ENCODE assay signal across 23 mouse cellular contexts in the genomic region with DNA sequence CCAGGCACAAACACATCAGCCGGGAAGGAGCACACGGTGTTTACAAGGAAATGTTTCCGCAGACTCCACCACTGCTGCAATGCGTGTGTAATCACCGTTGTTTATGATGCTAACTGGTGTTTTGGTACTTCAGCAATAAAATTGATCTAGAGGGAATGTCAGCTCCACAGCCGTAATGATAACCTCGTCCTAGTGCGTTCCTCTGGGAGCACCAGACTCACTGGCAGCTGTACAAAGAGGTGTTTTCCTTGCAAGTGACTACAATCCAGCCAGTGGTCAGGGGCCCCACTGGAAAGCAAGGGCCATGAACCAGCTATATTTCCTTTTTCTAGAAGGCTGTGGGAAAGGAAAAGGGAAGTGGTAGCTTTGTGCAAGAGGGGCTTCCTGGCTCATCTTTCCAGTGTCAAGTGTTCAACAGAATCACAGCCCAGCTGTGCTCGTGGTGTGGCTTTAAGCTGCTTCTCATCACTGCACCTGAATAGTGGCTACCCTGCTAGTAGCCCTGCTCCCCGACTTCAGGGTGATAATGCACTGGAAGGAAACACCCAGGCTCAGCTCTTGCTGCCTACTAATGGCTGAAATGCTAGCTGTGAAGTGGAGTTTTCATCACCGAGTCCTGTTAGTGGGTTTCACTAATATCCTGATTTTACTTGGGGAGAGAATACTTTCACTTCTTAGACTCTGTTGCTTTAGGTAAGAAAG.
DNase-seq lines count a peak whose midpoint lies in the region; ATAC-seq and TF ChIP-seq lines count a peak whose summit lies in the region.
"Had no signal": no experiment of that assay in that cellular context is flagged by ENCODE, and none has a peak within 500 bp of the region (broad histone marks: within the 10 kb centered on the region; RNA-seq: fewer than 3 reads in every experiment).

No protein-coding gene starts in this region.

- no peak overlapping the region for H3K4me2 ChIP-seq in lung, postnatal 0 days (replicated peaks; ENCODE audit: low read depth, low read length)
- peak overlapping the region; percentile 15 for H3K4me2 ChIP-seq in neural tube, embryonic 15.5 days
- H3K4me2 ChIP-seq: embryonic facial prominence, embryonic 15.5 days; heart, embryonic 12.5 days; hindbrain, embryonic 13.5 days; kidney, embryonic 15.5 days; liver, embryonic 13.5 days; lung, embryonic 15.5 days; stomach, embryonic 15.5 days had no signal

- TF ChIP-seq EP300 in lung, postnatal 0 days (IDR thresholded peaks at IDR 0.05), result no peak

- no peaks in the 10 kb centered on the region for H3K36me3 ChIP-seq in kidney, adult 2 months (ENCODE audit: control insufficient read depth, insufficient read depth, low read length)
- no peaks in the 10 kb centered on the region for H3K36me3 ChIP-seq in lung, postnatal 0 days (ENCODE audit: insufficient read depth, low read length)
- H3K36me3 ChIP-seq in neural tube, embryonic 15.5 days, result no peaks in the 10 kb centered on the region
- H3K36me3 ChIP-seq: embryonic facial prominence, embryonic 15.5 days; hindbrain, embryonic 13.5 days; kidney, embryonic 15.5 days; liver, embryonic 13.5 days; lung, embryonic 15.5 days; stomach, embryonic 15.5 days had no signal

- H3K9ac ChIP-seq in lung, postnatal 0 days (replicated peaks; ENCODE audit: low read depth), result no peak overlapping the region
- H3K9ac ChIP-seq in neural tube, embryonic 15.5 days (replicated peaks), result no peak overlapping the region
- H3K9ac ChIP-seq: embryonic facial prominence, embryonic 15.5 days; forebrain, postnatal 0 days; heart, embryonic 12.5 days; hindbrain, embryonic 13.5 days; kidney, embryonic 15.5 days; liver, embryonic 13.5 days; lung, embryonic 15.5 days; stomach, embryonic 15.5 days had no signal

- TF ChIP-seq POLR2A in kidney, adult 2 months (IDR thresholded peaks at IDR 0.05; ENCODE audit: low read depth, low read length), result no peak

- no peaks in the 10 kb centered on the region for H3K9me3 ChIP-seq in lung, postnatal 0 days (ENCODE audit: low read length)
- no peaks in the 10 kb centered on the region for H3K9me3 ChIP-seq in neural tube, embryonic 15.5 days (replicated peaks)
- H3K9me3 ChIP-seq: embryonic facial prominence, embryonic 15.5 days; heart, embryonic 12.5 days; hindbrain, embryonic 13.5 days; kidney, embryonic 15.5 days; liver, embryonic 13.5 days; lung, embryonic 15.5 days; stomach, embryonic 15.5 days had no signal

- 58% methylated on average over 11 of the region's 11 CpGs for WGBS in kidney, adult 2 months
- 65% methylated on average over 11 of the region's 11 CpGs for WGBS in lung, postnatal 0 days
- 37% methylated on average over 11 of the region's 11 CpGs for WGBS in neural tube, embryonic 15.5 days

- DNase-seq in kidney, adult 2 months, result peak; percentile 5
- no peak for DNase-seq in kidney, postnatal 10 days
- DNase-seq in lung, postnatal 36 days, result peak; percentile 32
- DNase-seq in lung, postnatal 0 days (ENCODE audit: low spot score), result no peak
- DNase-seq in spleen, postnatal 36 days (ENCODE audit: low spot score in 2 of 2), result no peak
- DNase-seq in cerebellum, adult 11-12 months, result no peak
- DNase-seq: cerebellum, adult 9-11 months; forebrain, postnatal 0 days; heart, postnatal 14 days; layer of hippocampus, postnatal 36 days; liver, embryonic 13.5 days; thymus, adult 18-20 months had no signal

- no peaks in the 10 kb centered on the region for H3K4me1 ChIP-seq in kidney, adult 2 months (ENCODE audit: control insufficient read depth, insufficient read depth, low read length)
- no peaks in the 10 kb centered on the region for H3K4me1 ChIP-seq in lung, postnatal 0 days (ENCODE audit: insufficient read depth, low read depth, low read length)
- H3K4me1 ChIP-seq in neural tube, embryonic 15.5 days, result peaks cover 13% of the 10 kb centered on the region
- H3K4me1 ChIP-seq: embryonic facial prominence, embryonic 15.5 days; liver, embryonic 13.5 days; lung, embryonic 15.5 days; stomach, embryonic 15.5 days had no signal

- H3K27ac ChIP-seq in kidney, adult 2 months (ENCODE audit: insufficient read depth, low read depth, low read length), result no peak overlapping the region
- H3K27ac ChIP-seq in lung, postnatal 0 days (ENCODE audit: low read length), result no peak overlapping the region
- H3K27ac ChIP-seq in neural tube, embryonic 15.5 days (replicated peaks), result no peak overlapping the region; the same call in 1 of the 2 replicates
- H3K27ac ChIP-seq: embryonic facial prominence, embryonic 15.5 days; hindbrain, embryonic 13.5 days; kidney, embryonic 15.5 days; layer of hippocampus, adult 2 months; liver, embryonic 13.5 days; lung, embryonic 15.5 days; stomach, embryonic 15.5 days had no signal

- no peak overlapping the region for H3K4me3 ChIP-seq in kidney, adult 2 months (ENCODE audit: insufficient read depth, low read depth, low read length)
- H3K4me3 ChIP-seq in lung, postnatal 0 days (ENCODE audit: low read depth, low read length), result no peak overlapping the region
- no peak overlapping the region for H3K4me3 ChIP-seq in neural tube, embryonic 15.5 days (replicated peaks)
- H3K4me3 ChIP-seq: embryonic facial prominence, embryonic 15.5 days; heart, embryonic 12.5 days; hindbrain, embryonic 13.5 days; kidney, embryonic 15.5 days; layer of hippocampus, adult 2 months; liver, embryonic 13.5 days; lung, embryonic 15.5 days; stomach, embryonic 15.5 days had no signal

- no peak for ATAC-seq in lung, postnatal 0 days
- ATAC-seq in hematopoietic stem cell, adult 5-6 weeks (replicated peaks in 1 of 2; ENCODE audit: insufficient read depth in 1 of 2, low FRiP score in 2 of 2, low TSS enrichment in 1 of 2, low read depth in 1 of 2, poor library complexity in 2 of 2, severe bottlenecking in 2 of 2), result peak; percentile 76 to 91
- peak; percentile 59; the same call in 1 of the 2 replicates for ATAC-seq in neural tube, embryonic 15.5 days (ENCODE audit: low FRiP score)
- ATAC-seq: forebrain, postnatal 0 days; inflammation-experienced regulatory T-cells, adult 6 months; midbrain, embryonic 16.5 days had no signal

- TF ChIP-seq CTCF in kidney, adult 2 months (conservative IDR thresholded peaks at IDR 0.05; ENCODE audit: insufficient read depth, insufficient read length, low read depth, low read length), result no peak
- no peak for TF ChIP-seq CTCF in lung, postnatal 0 days (IDR thresholded peaks at IDR 0.05)

- no peaks in the 10 kb centered on the region for H3K27me3 ChIP-seq in kidney, adult 2 months (replicated peaks; ENCODE audit: control insufficient read depth, insufficient read depth, low read length)
- no peaks in the 10 kb centered on the region for H3K27me3 ChIP-seq in lung, postnatal 0 days (replicated peaks; ENCODE audit: insufficient read depth, low read length)
- H3K27me3 ChIP-seq in neural tube, embryonic 15.5 days (replicated peaks), result no peaks in the 10 kb centered on the region
- H3K27me3 ChIP-seq: embryonic facial prominence, embryonic 15.5 days; heart, embryonic 12.5 days; kidney, embryonic 15.5 days; liver, embryonic 13.5 days; lung, embryonic 15.5 days; stomach, embryonic 15.5 days had no signal

Comparison
In these comparisons a context has a peak if more than half of its experiments do, and no peak if none do; other contexts are left out.
1. DNase-seq: peak in kidney, adult 2 months (single experiment) and lung, postnatal 36 days (single experiment); none in kidney, postnatal 10 days (single experiment), lung, postnatal 0 days (single experiment), spleen, postnatal 36 days (0 of 2) and cerebellum, adult 11-12 months (single experiment).